Mouse (Mus musculus) liver, embryonic 14.5 days (tissue): Measurements from ENCODE around the gene Gse1. TPM values are rescaled to one million over a fixed set of nuclear protein-coding genes. Genes with fewer than 3 reads are reported as not detected.
A peak's percentile ranks its signal among the peaks of the same experiment; 100 is the strongest.

Experiments used
- ATAC-seq: fragments of 200-750 bp; cut with Nextera tagmentation; 2 replicates; pipeline ENCODE4 v1.8.0; 2017; ENCODE audit warnings: moderate number of reproducible peaks, mild to moderate bottlenecking, moderate library complexity; ENCODE audit not compliant: insufficient read depth
- DNase-seq, 3 experiments: peaks; one replicate each; pipeline ENCODE4 v3.0.0-alpha.2; 2012 to 2013; ENCODE audit warnings: low read depth in 3 of 3, low spot score in 3 of 3
- H3K27ac ChIP-seq: fragments of 300-500 bp; sonication (generic); 2 replicates; pipeline ENCODE4 v1.5.1; 2014; ENCODE audit warnings: moderate library complexity, mild to moderate bottlenecking, control low read depth, inconsistent platforms
- H3K27me3 ChIP-seq: fragments of 300-500 bp; sonication (generic); 2 replicates; pipeline ENCODE4 v1.6.1; 2014; ENCODE audit warnings: mild to moderate bottlenecking, low read length, moderate library complexity; ENCODE audit not compliant: control insufficient read depth, insufficient read depth
- H3K36me3 ChIP-seq: fragments of 300-500 bp; sonication (generic); replicated peaks from 2 replicates; pipeline ENCODE4 v1.6.1; 2014; ENCODE audit warnings: low read depth; ENCODE audit not compliant: control insufficient read depth, insufficient read depth
- H3K4me1 ChIP-seq, 2 experiments: fragments of 200-500 bp in 1 of 2; fragments of 300-500 bp in 1 of 2; sonication (generic) in 1 of 2; replicated peaks; 2 replicates each; pipeline ENCODE4 v1.6.1; 2012 to 2014; ENCODE audit warnings: antibody characterized with exemption in 1 of 2, inconsistent platforms in 1 of 2, low read length in 1 of 2; ENCODE audit not compliant: control insufficient read depth in 2 of 2, insufficient read depth in 2 of 2
- H3K4me2 ChIP-seq: fragments of 300-500 bp; sonication (generic); 2 replicates; pipeline ENCODE4 v1.6.1; 2014; ENCODE audit warnings: low read depth, mild to moderate bottlenecking, control low read depth, moderate library complexity
- H3K4me3 ChIP-seq, 2 experiments: fragments of 200-500 bp in 1 of 2; fragments of 300-500 bp in 1 of 2; sonication (generic) in 1 of 2; 2 replicates each; pipeline ENCODE4 v1.5.1; 2012 to 2014; ENCODE audit warnings: low read depth in 2 of 2, low read length in 2 of 2, mild to moderate bottlenecking in 2 of 2, control low read depth in 1 of 2, inconsistent platforms in 1 of 2, moderate library complexity in 1 of 2; ENCODE audit not compliant: insufficient read depth in 1 of 2
- H3K9ac ChIP-seq: fragments of 300-500 bp; sonication (generic); replicated peaks from 2 replicates; pipeline ENCODE4 v1.6.1; 2014; ENCODE audit warnings: mild to moderate bottlenecking, control low read depth, moderate library complexity
- H3K9me3 ChIP-seq: fragments of 300-500 bp; sonication (generic); 2 replicates; pipeline ENCODE4 v1.6.1; 2016; ENCODE audit warnings: low read length, mixed read lengths; ENCODE audit not compliant: control insufficient read depth
- CTCF ChIP-seq: IDR thresholded peaks from 2 replicates; pipeline ENCODE4 v1.5.1; 2016; ENCODE audit warnings: antibody characterized with exemption, low read depth, control low read depth
- EP300 ChIP-seq: IDR thresholded peaks from 2 replicates; pipeline ENCODE4 v1.6.1; 2016; ENCODE audit warnings: antibody characterized with exemption, low read depth
- WGBS: fragments of 180-500 bp; shearing (Covaris S2); extraction: QIAGEN DNeasy Blood & Tissue Kit; methylation state at CpG from one replicate; pipeline ENCODE4 v1.1.7; 2014; ENCODE audit not compliant: insufficient replicate concordance; 5-methylcytosine and 5-hydroxymethylcytosine counted together
- polyA plus RNA-seq, 2 experiments: library from polyadenylated mRNA; depleted of rRNA in 1 of 2; stranded (reverse) in 1 of 2; unstranded in 1 of 2; fragments of >200 nt; fragmentation: Nextera tagmentation in 1 of 2; extraction: Ambion mirVana in 1 of 2; gene quantifications; 2 replicates each; pipeline versions ENCODE4 v1.2.1 to v1.2.3; 2012 to 2014

Gse1 gene
- polyA plus RNA-seq, 2 experiments, result 11.4 to 14.9 TPM

DNA sequence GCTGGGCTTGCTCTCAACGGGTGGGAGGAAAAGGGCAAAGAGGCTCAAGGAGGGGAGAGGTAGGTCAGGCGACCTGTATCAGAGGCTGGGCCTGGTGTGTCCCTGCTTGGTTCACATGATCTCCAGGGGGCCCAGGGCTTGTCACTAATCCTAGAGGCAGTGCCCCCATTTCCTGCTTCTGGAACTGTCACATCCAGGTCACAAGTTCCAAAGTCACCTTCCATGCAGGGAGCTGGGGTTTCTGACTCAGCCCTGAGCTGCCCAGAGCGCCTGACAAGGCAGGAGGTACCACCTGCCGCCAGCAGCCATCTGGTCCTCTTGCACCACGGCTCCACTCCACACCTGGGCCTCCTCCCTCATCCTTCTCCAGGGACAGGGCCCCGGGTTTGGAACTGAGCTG is 155.5 kb downstream of the Gse1 start:
- WGBS, result 53% methylated on average over 6 of the region's 6 CpGs
- no peak for TF ChIP-seq CTCF
- no peak for TF ChIP-seq EP300
- H3K36me3 ChIP-seq, result no peaks in the 10 kb centered on the region
- no peak overlapping the region for H3K27ac ChIP-seq
- H3K4me3 ChIP-seq, result no peak overlapping the region
- H3K4me1 ChIP-seq, result peaks cover 8 to 12% of the 10 kb centered on the region in 2 experiments
- no peak for ATAC-seq
- no peaks in the 10 kb centered on the region for H3K27me3 ChIP-seq
- DNase-seq, result no peak
- H3K9me3 ChIP-seq, result peaks cover 2% of the 10 kb centered on the region; the same call in 1 of the 2 replicates
- no peak overlapping the region for H3K4me2 ChIP-seq
- no peak overlapping the region for H3K9ac ChIP-seq

DNA sequence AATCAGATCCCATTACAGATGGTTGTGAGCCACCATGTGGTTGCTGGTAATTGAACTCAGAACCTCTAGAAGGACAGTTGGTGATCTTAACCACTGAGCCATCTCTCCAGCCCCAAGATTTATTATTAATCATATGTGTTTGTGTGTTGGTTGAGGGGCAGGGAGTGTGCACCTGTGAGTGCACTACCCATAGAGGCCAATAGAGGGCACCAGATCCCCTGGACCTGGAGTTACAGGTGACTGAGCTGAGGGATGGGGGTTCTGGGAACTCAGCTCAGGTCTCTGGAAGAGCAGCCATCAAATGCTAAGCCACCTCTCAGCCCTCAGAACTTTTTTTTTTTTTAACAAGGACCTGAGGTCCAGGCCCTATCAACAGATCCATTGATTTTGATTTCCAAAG is 156.5 kb downstream of the Gse1 start:
- H3K4me3 ChIP-seq, result no peak overlapping the region
- no peak overlapping the region for H3K4me2 ChIP-seq
- TF ChIP-seq CTCF, result peak; percentile 77
- TF ChIP-seq EP300, result no peak
- no peaks in the 10 kb centered on the region for H3K36me3 ChIP-seq
- no peak overlapping the region for H3K9ac ChIP-seq
- no peak for DNase-seq
- ATAC-seq, result no peak
- H3K4me1 ChIP-seq, result peaks cover 6 to 10% of the 10 kb centered on the region in 2 experiments
- peaks cover 2% of the 10 kb centered on the region; the same call in 1 of the 2 replicates for H3K9me3 ChIP-seq
- no peak overlapping the region for H3K27ac ChIP-seq
- no peaks in the 10 kb centered on the region for H3K27me3 ChIP-seq

DNA sequence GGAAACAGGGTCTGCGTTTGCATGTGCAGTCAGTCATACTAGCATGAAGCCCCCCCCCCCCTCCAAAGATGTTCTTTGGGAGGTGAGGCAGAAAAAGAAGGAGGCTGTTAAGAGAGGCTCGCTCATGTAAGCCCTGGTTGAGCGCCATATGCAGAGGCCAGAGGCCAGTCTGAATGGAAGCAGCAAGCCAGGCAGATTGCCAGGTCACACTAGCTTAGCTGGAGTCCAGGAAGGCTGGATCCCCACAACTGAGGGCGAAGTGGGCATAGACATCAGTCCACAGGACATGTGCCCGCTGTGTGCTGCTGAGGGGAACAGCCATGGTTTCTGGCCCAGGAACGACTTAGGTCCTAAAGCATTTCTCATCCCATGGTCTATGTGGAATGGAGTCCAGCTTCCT is 160.0 kb downstream of the Gse1 start:
- no peak overlapping the region for H3K4me2 ChIP-seq
- H3K36me3 ChIP-seq, result no peaks in the 10 kb centered on the region
- no peak for ATAC-seq
- H3K4me3 ChIP-seq, result no peak overlapping the region
- peaks cover 6 to 10% of the 10 kb centered on the region in 2 experiments for H3K4me1 ChIP-seq
- 80% methylated on average over 6 of the region's 6 CpGs for WGBS
- H3K9me3 ChIP-seq, result peaks cover 2% of the 10 kb centered on the region; the same call in 1 of the 2 replicates
- no peak overlapping the region for H3K9ac ChIP-seq
- no peak overlapping the region for H3K27ac ChIP-seq
- TF ChIP-seq CTCF (no peak), EP300 (no peak)
- H3K27me3 ChIP-seq, result no peaks in the 10 kb centered on the region
- DNase-seq, result no peak

DNA sequence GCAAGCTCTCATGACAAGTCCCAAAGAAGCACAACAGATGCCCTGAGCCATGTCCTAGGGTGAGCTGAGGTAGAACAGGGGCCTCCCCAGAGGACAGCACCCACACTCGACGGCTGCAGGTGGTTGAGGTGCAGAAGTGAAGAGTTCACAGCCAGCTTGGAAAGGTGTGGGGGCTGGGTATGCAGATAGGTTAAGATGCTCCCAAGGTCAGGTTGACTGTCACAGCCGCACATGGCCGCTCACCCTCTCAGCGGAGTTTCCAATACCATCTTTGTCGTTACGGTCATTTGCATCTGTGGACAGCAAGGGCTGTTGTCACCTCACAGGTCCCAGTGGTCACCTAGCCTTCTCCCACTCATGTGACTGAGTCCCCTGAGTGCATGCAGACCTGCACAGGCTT is 162.3 kb downstream of the Gse1 start:
- H3K4me2 ChIP-seq, result no peak overlapping the region
- ATAC-seq (no peak), DNase-seq (no peak)
- no peak overlapping the region for H3K4me3 ChIP-seq
- WGBS, result 80% methylated on average over 7 of the region's 7 CpGs
- TF ChIP-seq CTCF, result no peak
- TF ChIP-seq EP300, result no peak
- peaks cover 6 to 9% of the 10 kb centered on the region in 2 experiments for H3K4me1 ChIP-seq
- H3K9me3 ChIP-seq, result no peaks in the 10 kb centered on the region
- no peak overlapping the region for H3K27ac ChIP-seq
- no peaks in the 10 kb centered on the region for H3K36me3 ChIP-seq
- H3K27me3 ChIP-seq, result no peaks in the 10 kb centered on the region
- H3K9ac ChIP-seq, result no peak overlapping the region

DNA sequence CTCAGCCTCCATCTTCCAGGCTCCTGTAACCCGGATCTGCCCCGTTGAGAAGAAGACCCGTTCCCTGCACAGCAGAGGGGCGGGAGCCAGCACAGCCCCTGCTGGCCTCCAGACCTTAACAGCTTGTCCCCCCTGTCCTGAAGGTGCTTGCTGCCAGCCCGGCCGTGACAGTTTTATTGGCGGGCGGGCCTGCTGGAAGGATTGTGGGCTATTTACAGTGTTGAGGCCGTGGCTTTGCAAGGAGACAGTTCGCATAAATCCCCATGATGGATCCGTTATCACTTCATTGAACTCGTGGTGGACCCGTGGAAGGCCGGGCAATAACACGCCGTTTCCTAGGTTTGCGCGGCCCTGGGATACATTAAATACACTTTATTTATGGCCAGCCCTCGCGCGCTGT is 163.6 kb downstream of the Gse1 start:
- Histone ChIP-seq H3K4me1 (peaks cover under 1 to 2% of the 10 kb centered on the region in 2 experiments; a peak in 3 of 4 replicates), H3K9me3 (no peaks in the 10 kb centered on the region; the same call in 1 of the 2 replicates), H3K27ac (no peak overlapping the region), H3K36me3 (no peaks in the 10 kb centered on the region), H3K9ac (no peak overlapping the region), H3K4me3 (no peak overlapping the region), H3K4me2 (no peak overlapping the region), H3K27me3 (no peaks in the 10 kb centered on the region)
- whole genome bisulfite sequencing, result 80% methylated on average over 21 of the region's 21 CpGs
- ATAC-seq, result no peak
- DNase-seq, result no peak
- TF ChIP-seq EP300 (no peak), CTCF (no peak)
